Mouse (Mus musculus) frontal cortex, postnatal 36 days (tissue): ENCODE results near the gene Cldn14.
"Not testable (repeated sequence)": the region's sequence is repeated elsewhere in the genome, so short reads cannot be mapped to it uniquely, and the experiment has no call there.

Source experiments
- DNase-seq, 2 experiments: peaks; one replicate each; pipeline ENCODE4 v3.0.0; 2022; ENCODE audit warnings: low spot score in 2 of 2

The Cldn14 gene

DNA sequence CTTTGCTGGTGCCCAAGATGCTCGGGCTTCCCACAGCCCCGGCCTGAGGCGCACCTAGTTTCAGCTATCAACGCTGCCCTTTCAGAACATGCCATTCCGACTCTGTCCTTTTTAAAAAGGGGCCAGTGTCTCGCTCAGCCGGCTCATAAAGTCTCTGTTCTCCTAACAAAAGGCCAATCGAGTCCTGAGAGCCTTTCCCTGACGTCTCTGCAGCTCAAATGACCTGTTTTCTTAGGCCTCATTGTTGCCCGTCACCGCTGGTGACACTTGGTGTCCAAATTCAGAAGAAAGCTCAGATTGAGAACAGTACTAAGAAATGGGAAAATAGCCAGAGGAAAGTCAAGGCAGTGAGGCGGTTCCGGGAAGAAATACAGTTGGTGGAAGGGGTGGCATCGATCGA is at the start of gene Cldn14:
Gene Cldn14, minus strand, starts transcription at position 101 of the 400 bp plus-strand sequence.
- no peak for DNase-seq

GRCm38 (mm10) chr16:94055576-94055975 is 46.9 kb upstream of the Cldn14 start:
- no peak for DNase-seq

- no peak for DNase-seq
These were observed 46.5 kb upstream of the Cldn14 start for GRCm38 (mm10) chr16:94055176-94055575.

GRCm38 (mm10) chr16:94050368-94050767 is 41.7 kb upstream of the Cldn14 start:
- DNase-seq = no peak

- peak; percentile 19 to 37 for DNase-seq
These were observed 36.4 kb upstream of the Cldn14 start for GRCm38 (mm10) chr16:94044996-94045395.

- no peak for DNase-seq
These were observed 35.2 kb upstream of the Cldn14 start for GRCm38 (mm10) chr16:94043797-94044196.

DNA sequence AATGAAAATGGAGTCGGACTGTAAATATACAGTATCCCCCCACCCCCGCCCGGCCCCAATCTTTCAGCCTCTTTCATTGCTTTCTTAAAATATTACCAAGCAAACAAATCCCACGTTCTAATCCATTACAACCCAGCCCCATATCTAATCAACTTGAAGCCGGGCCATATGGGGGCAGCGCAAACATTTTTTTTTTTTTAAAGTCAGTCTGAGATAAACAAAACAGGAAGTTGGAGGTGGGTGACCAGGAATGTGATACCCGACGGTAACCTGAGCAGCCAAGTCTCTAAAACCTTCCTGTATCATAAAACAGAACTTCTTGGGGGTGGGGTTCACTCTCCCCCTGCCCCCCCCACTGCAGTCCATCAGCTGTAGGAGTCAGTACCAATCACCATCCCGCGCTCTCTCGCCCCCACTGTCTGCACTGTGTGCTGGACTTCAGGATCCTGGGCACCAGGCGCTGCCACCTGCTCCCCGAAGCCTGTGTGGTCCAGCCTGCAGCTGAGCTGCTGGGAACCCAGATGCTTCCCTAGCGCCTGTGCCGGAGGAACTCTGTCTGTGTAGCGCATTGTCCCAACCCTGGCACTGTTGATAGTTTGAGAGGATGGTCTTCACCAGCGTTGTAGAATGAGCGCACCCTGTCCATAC is 32.6 kb upstream of the Cldn14 start:
- no peak for DNase-seq

DNA sequence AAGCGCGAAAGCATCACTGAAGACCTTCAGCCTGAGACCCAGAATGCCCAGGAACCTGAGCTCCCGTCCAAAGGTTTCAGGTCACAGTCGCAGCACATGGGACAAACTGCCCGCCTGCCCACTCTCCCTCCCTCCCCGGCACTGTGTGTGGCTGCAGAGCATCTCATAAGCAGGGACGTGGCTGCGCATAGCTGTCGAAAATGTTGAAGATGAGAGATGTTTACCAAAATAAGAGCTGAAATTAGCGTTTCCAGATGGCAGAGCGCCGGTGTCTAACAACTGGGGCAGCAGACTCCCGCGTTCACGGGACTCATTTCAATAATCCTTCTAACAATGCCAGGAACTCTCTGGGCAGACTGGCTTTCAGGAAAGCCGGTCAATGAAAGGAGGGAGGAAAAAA is 31.8 kb upstream of the Cldn14 start:
- no peak for DNase-seq

GRCm38 (mm10) chr16:94038986-94039341 is 30.3 kb upstream of the Cldn14 start:
- DNase-seq = no peak

DNA sequence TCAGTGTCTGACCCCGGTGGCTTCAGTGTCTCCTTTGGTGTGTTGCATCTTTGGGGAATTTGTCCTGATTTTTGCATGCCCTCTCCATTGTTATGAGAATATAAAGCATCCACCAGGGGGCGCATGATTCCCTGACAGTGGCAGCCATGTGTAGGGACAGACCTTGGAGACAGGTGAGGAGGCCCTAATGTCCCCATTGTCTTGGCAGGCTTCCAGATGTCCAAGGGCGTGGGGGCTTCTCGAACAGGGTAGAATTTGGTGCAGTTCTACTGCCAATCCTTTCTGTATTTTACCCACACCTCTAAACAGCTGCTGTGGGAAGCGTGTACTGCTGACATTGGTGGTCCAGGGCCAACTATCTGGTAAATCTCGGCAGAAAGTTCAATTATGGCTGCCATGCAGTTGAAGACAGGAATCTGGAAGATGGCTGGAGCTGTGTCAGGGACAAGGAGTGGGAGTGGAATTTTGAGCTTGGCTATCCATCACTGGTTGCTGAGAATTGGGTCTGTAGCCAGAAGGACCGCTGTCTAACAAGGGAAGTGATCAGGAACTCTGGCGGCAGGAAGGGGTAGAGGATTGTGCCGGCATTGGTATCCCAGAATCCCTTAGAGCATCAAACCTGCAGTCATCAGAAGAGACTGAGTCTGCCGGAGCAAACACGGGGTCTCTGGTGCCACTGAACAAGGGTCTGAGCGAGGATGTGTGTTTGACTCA is 29.8 kb upstream of the Cldn14 start:
- DNase-seq = peak; percentile 19 to 60

DNA sequence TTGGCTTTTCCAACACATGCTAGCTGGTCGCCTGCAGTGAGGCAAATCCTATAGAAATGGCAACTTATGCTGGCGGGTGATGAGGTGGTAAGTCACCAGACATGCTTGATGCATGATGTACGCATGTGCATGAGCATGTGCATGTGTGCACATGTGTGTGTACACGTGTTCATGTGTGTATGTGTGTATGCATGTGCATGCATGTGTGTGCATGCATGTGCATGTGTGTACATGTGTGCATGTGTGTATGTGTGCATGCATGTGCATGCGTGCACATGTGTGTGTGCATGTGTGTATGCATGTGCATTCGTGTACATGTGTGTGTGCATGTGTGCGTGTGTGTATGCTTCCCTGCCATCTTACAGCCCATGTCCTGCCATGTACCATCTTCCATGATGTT is 28.6 kb upstream of the Cldn14 start:
- no peak for DNase-seq

GRCm38 (mm10) chr16:94034152-94034551 is 25.5 kb upstream of the Cldn14 start:
- no peak for DNase-seq

- no peak for DNase-seq
These were observed 23.6 kb upstream of the Cldn14 start for GRCm38 (mm10) chr16:94032270-94032669.

DNA sequence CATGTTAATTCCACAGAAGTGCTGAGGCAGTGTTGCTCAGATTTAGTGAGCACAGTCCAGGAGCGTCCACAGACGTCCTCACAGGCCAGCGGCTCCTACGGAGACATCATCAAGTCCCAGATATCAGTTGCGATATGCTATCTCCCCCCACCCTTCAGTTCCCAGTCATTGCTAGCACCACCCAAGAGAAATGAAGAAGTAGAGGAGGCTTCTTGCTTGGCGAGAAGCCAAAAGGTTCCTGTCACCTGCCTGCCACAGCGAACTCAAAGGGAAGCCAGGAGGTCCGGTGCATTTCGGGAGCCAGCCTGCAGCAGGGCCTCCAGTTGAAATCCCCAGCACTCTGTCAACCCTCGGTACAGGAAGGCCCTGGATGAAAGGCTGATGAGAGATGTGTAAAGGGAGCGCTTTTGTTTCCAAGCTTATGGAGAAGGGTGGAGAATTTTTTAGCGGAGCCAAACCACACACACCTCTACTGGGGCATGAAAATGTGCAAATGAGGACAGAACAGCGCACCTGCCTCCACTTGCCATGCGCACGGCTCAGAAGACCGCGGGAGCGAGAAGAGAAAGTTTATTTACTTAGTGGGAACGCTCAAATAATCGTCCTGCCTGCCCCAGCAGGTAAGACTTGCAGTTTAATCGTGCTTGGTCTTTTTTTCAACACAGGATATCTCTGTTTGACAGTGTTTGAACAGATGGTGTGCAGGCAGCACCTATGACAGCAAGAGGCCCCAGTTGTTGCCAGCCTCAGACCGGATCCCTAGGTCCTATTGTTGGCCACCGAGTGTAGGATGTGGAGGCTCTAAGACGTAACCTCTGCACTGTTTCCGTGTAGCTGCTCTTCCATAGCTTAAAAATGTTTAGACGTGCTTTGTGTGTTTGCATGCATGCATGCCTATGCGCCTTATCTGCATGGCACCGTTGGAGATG is 15.0 kb upstream of the Cldn14 start:
- no peak for DNase-seq

DNA sequence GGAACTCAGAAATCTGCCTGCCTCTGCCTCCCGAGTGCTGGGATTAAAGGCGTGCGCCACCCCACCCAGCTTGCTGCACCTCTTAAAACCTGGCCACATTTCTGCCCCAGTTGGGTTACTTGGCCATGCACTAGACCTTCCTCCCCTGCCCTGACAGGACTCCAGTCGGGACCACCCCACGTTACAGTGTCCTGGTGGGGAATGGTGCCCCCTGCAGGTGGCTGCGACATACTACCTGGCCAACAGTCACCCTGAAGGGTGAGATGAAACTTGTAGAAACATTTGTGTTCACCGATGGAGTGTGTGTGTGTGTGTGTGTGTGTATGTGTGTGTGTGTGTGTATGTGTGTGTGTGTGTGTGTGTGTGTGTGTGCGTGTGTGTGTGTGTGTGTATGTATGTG is 11.1 kb upstream of the Cldn14 start:
- DNase-seq = not testable (repeated sequence)

DNA sequence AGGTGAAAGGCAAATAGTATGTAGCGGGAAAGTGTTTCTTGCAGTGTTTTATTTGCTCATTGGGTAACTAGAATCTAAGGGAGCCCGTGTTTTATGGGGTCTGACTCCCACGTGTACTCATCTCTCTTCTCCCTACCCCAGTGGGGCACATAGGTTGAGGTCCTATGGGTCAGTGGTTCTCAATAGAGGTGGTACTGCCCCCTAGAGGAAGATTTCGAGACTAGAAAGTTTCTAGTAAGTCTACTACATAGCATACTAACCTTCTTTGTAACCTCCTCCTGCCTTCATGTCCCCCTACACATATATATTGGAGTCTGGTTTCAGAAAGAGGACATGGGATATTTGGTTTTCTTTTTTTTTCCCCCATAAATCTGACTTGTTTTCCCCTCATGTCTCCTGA is 9.3 kb upstream of the Cldn14 start:
- DNase-seq = no peak

GRCm38 (mm10) chr16:94014489-94015096 is 6.0 kb upstream of the Cldn14 start:
- DNase-seq = no peak

GRCm38 (mm10) chr16:94013328-94014086 is 4.9 kb upstream of the Cldn14 start:
- not testable (repeated sequence) for DNase-seq

DNA sequence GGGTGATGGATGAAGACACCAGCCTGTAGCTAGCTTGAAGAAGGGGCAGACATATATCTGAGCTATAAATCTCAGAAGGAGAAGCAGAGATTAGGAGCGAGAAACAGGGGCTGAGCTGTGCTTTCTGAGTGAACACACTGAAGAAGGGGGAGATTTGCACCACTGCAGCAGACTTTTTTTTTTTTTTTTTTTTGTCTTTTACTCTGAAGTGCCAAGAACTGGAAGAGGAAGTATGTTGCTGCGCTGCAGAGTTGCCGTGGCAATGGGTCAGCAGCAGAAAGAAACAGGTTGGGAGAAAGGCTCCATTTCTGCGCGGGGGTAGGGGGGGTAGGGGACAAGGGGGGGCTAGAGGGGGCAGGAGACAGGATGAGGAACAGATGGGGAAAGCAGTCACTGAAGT is 2.6 kb upstream of the Cldn14 start:
- DNase-seq = no peak

GRCm38 (mm10) chr16:94010633-94011032 is 2.0 kb upstream of the Cldn14 start:
- DNase-seq = no peak

- DNase-seq = no peak
These were observed 1.5 kb upstream of the Cldn14 start for GRCm38 (mm10) chr16:94010156-94010555.
